Mouse (Mus musculus) hindbrain, embryonic 10.5 days (tissue): ENCODE data around the gene Lyg2. TPM values are rescaled to one million over a fixed set of nuclear protein-coding genes. Genes with fewer than 3 reads are reported as not detected.

ENCODE experiments used
- polyA plus RNA-seq: library from polyadenylated mRNA; unstranded; fragments of >200 nt; fragmentation: Nextera tagmentation; extraction: Ambion mirVana; gene quantifications from 2 replicates; pipeline ENCODE4 v1.2.1, GENCODE M21; 2016

Gene Lyg2
- polyA plus RNA-seq, 1 experiment from 2014 or later: not detected

Other genes starting within 250 kb of the Lyg2 start
- gene 2010300C02Rik, start 196.4 kb downstream of the Lyg2 start, polyA plus RNA-seq: 0.91 and 1.2 TPM in 2 replicates
- gene Tsga10, start 50.1 kb downstream of the Lyg2 start, polyA plus RNA-seq: 12.4 and 14.5 TPM in 2 replicates
- gene Lipt1, start 44.8 kb downstream of the Lyg2 start, polyA plus RNA-seq: 5.9 and 7.3 TPM in 2 replicates
- gene Mitd1, start 26.1 kb downstream of the Lyg2 start, polyA plus RNA-seq: 19.8 and 24.2 TPM in 2 replicates
- gene Mrpl30, start 26.0 kb downstream of the Lyg2 start, polyA plus RNA-seq: 240 and 244 TPM in 2 replicates
- gene Lyg1, start 41.3 kb upstream of the Lyg2 start, polyA plus RNA-seq: not detected in 2 replicates
- 166 and 167 TPM in 2 replicates for gene Txndc9, start 81.4 kb upstream of the Lyg2 start, polyA plus RNA-seq
- gene Eif5b, start 81.5 kb upstream of the Lyg2 start, polyA plus RNA-seq: 16.4 and 25.6 TPM in 2 replicates
- 32.4 and 32.6 TPM in 2 replicates for gene Rev1, start 213.3 kb upstream of the Lyg2 start, polyA plus RNA-seq